Mouse (Mus musculus) neural tube, embryonic 11.5 days (tissue): ENCODE measurements at regions not wholly inside any gene's neighbourhood (a gene's known extent, or its start where the extent isn't known, plus 50 kb on each side); places are given as distances from the start of the nearest gene placed in this dataset.
A peak's percentile ranks its signal among the peaks of the same experiment; 100 is the strongest.

ENCODE experiments used
- ATAC-seq: fragments of 200-750 bp; cut with Nextera tagmentation; 2 replicates; pipeline ENCODE4 v1.8.0; 2017; ENCODE audit warnings: moderate number of reproducible peaks, mild to moderate bottlenecking, moderate TSS enrichment, moderate library complexity; ENCODE audit not compliant: insufficient read depth, low FRiP score, low TSS enrichment
- DNase-seq: peaks from one replicate; pipeline ENCODE4 v3.0.0-alpha.2; 2015; ENCODE audit warnings: low spot score
- H3K27ac ChIP-seq: fragments of 300-500 bp; sonication (generic); 2 replicates; pipeline ENCODE4 v1.5.1; 2014; ENCODE audit warnings: low read depth, mild to moderate bottlenecking, low read length
- H3K27me3 ChIP-seq: fragments of 300-500 bp; sonication (generic); 2 replicates; pipeline ENCODE4 v1.6.1; 2014; ENCODE audit warnings: mild to moderate bottlenecking, low read length, mixed read lengths; ENCODE audit not compliant: control insufficient read depth, insufficient read depth
- H3K36me3 ChIP-seq: fragments of 300-500 bp; sonication (generic); 2 replicates; pipeline ENCODE4 v1.6.1; 2014; ENCODE audit warnings: mild to moderate bottlenecking, low read length, moderate library complexity, mixed read lengths; ENCODE audit not compliant: control insufficient read depth, insufficient read depth
- H3K4me1 ChIP-seq: fragments of 300-500 bp; sonication (generic); 2 replicates; pipeline ENCODE4 v1.6.1; 2014; ENCODE audit warnings: low read length, mixed read lengths; ENCODE audit not compliant: control insufficient read depth, insufficient read depth
- H3K4me2 ChIP-seq: fragments of 300-500 bp; sonication (generic); 2 replicates; pipeline ENCODE4 v1.6.1; 2014; ENCODE audit warnings: low read depth, mild to moderate bottlenecking, moderate library complexity
- H3K4me3 ChIP-seq: fragments of 300-500 bp; sonication (generic); 2 replicates; pipeline ENCODE4 v1.5.1; 2014; ENCODE audit warnings: low read depth, low read length
- H3K9ac ChIP-seq: fragments of 300-500 bp; sonication (generic); 2 replicates; pipeline ENCODE4 v1.6.1; 2014; ENCODE audit warnings: mild to moderate bottlenecking, low read length
- H3K9me3 ChIP-seq: fragments of 300-500 bp; sonication (generic); 2 replicates; pipeline ENCODE4 v1.6.1; 2016; ENCODE audit warnings: low read length; ENCODE audit not compliant: control insufficient read depth
- WGBS: fragments of 180-500 bp; shearing (Covaris S2); extraction: QIAGEN DNeasy Blood & Tissue Kit; methylation state at CpG from one replicate; pipeline ENCODE4 v1.1.7; 2014; 5-methylcytosine and 5-hydroxymethylcytosine counted together

DNA sequence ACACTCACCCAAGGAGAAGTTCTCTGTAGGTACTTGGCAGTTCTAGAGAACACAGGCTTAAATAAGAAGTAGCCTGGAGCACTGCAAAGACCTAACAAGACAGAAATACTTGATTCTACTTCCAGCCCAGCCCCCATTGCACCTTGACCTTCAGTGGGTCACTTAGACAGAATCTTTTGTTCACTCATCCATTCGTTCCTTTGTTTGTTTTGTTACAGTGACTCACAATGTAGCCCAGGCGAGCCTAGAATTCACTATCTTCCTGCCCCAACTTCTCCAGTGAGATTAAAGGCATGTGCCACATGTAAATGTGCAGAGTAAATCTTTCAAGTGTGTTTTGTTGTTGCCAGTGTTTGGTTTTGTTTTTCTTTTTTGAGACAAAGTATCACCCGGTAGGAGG lies 158.5 kb upstream of the Esrrg start:
- Histone ChIP-seq H3K9me3 (no peaks in the 10 kb centered on the region), H3K27me3 (no peaks in the 10 kb centered on the region), H3K4me3 (no peak overlapping the region), H3K4me1 (0 out of 2 replicates have a peak, but pooled peaks cover 2% of the 10 kb centered on the region), H3K9ac (no peak overlapping the region), H3K27ac (no peak overlapping the region), H3K36me3 (no peaks in the 10 kb centered on the region), H3K4me2 (no peak overlapping the region)
- WGBS, result 37% methylated on average over 3 of the region's 3 CpGs
- DNase-seq (no peak), ATAC-seq (no peak; the same call in 1 of the 2 replicates)

DNA sequence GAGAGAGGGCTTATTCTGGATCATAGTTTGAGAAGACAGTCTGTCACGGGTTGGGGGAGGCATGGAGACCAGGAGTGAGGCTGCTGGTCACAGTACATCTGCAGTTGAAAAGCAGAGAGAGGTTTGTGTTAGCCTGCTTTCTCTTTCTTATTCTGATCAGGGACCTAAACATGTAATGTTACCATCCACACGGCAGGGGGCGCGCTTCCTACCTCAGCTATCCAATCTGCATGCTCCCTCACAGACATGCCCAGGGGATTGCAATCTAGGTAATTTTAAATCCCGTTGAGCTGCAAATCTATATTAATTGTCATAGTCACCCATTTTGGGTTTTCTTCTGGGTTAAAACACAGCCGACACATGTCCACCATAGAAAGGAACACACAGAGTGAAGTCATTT lies 156.4 kb upstream of the Esrrg start:
- no peak overlapping the region for H3K4me3 ChIP-seq
- no peak overlapping the region for H3K9ac ChIP-seq
- DNase-seq (peak; percentile 23), ATAC-seq (no peak)
- no peak overlapping the region for H3K27ac ChIP-seq
- H3K27me3 ChIP-seq, result no peaks in the 10 kb centered on the region
- no peaks in the 10 kb centered on the region for H3K9me3 ChIP-seq
- H3K4me2 ChIP-seq, result no peak overlapping the region
- no peaks in the 10 kb centered on the region for H3K36me3 ChIP-seq
- H3K4me1 ChIP-seq, result 0 out of 2 replicates have a peak, but pooled peaks cover 2% of the 10 kb centered on the region
- WGBS, result 36% methylated on average over 6 of the region's 6 CpGs

DNA sequence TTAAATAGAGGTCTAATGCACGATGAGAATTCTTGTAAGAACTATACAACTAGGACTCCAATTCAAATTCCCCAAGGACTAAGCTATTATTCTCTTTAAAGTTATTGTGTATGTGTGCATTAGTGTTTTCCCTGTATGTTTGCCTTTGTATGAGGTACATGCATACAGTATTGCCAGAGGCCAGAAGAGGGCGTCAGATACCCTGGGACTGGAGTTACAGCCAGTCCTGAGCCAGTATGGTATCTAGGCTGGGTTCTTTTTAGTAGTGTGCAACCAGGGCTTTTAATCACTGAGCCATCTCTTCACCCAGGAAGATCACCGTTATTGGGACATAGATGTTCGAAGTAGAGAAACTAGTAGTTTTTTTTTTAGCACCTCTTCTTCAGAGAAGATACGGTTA lies 154.2 kb upstream of the Esrrg start:
- H3K4me1 ChIP-seq, result 0 out of 2 replicates have a peak, but pooled peaks cover 2% of the 10 kb centered on the region
- DNase-seq (no peak), ATAC-seq (no peak)
- no peaks in the 10 kb centered on the region for H3K27me3 ChIP-seq
- no peaks in the 10 kb centered on the region for H3K9me3 ChIP-seq
- H3K9ac ChIP-seq, result no peak overlapping the region
- WGBS, result 70% methylated on average over 5 of the region's 5 CpGs
- no peaks in the 10 kb centered on the region for H3K36me3 ChIP-seq
- H3K4me2 ChIP-seq, result no peak overlapping the region
- no peak overlapping the region for H3K4me3 ChIP-seq
- no peak overlapping the region for H3K27ac ChIP-seq

DNA sequence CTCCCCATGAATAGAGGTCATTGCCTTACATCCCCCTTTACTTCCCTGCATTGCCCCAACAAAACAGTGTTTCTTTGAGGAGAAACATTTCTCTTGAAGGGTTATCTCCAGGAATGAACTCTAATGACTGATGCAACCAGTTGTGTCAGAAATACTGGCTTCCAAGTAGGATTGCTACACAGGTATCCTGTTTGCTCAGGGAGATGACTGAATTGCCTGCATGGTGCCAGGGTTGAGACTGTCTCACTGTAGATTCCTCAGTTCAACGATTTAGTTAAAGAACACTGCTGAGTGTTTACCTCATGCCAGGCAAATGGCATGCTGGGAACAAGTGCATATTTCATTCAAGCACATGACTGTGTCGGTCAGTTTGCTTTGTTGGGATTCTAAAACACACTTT lies 123.8 kb upstream of the Esrrg start:
- Histone ChIP-seq H3K36me3 (no peaks in the 10 kb centered on the region), H3K27ac (no peak overlapping the region), H3K9ac (no peak overlapping the region), H3K9me3 (no peaks in the 10 kb centered on the region), H3K4me3 (no peak overlapping the region), H3K27me3 (no peaks in the 10 kb centered on the region), H3K4me2 (no peak overlapping the region), H3K4me1 (no peaks in the 10 kb centered on the region)
- ATAC-seq (no peak), DNase-seq (no peak)
- WGBS, result 73% methylated on average over 2 of the region's 2 CpGs

DNA sequence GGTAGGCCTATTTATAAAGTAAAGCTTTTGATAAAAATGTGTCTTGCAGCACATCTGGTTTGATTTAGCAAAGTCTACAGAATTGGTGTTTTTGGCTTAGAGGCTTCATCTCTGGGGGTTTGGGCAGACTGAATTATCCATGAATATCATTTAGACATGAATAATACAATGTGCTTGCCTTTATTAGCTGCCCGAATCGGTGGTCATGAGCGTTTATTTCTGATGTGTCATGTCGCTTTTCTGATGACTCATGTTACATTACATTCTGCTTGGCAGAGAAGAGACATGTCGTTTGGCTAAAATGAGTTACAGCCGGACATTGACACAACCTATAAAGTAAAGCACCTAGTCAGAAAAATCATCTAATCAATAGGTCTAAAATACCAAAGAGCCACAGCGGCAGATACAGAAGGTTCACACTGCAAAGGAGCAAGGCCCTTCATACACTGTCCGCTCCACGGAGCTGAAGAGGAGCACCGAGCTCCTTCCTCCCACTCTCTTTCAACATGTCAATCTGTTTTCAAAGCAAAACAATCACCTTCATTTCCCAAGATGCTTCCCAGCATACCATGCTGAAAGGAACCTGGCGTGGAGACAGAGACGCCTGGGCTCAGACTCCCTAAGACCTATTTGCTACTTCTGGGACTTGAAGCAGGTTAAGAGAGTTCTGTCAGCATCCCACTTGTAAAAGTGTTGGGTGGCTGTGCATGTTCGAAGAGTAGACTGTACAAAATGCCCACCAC lies 120.5 kb upstream of the Esrrg start:
- H3K36me3 ChIP-seq, result no peaks in the 10 kb centered on the region
- no peak overlapping the region for H3K4me3 ChIP-seq
- no peaks in the 10 kb centered on the region for H3K4me1 ChIP-seq
- H3K4me2 ChIP-seq, result no peak overlapping the region
- WGBS, result 87% methylated on average over 13 of the region's 13 CpGs
- DNase-seq (no peak), ATAC-seq (no peak)
- no peak overlapping the region for H3K9ac ChIP-seq
- no peaks in the 10 kb centered on the region for H3K9me3 ChIP-seq
- H3K27me3 ChIP-seq, result no peaks in the 10 kb centered on the region
- H3K27ac ChIP-seq, result no peak overlapping the region

DNA sequence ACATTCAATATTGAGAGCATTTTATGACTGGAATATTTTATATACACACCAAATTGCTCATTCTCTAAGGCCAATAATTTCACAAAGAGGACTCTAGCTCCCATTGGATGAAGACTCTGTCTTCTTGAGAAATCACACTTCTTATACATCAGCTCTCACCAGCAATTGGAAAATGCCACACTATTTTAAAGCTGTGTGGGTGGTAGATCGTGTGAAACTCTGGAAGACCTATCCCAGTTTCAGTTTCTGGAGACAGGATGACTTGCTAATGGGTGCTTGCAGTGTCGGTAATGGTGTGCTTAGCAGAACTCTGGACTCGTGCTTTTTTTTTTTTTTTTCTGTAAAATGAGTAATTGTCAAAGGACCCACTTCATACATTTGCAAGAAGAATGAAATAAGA lies 119.1 kb upstream of the Esrrg start:
- Histone ChIP-seq H3K4me1 (no peaks in the 10 kb centered on the region), H3K36me3 (no peaks in the 10 kb centered on the region), H3K9me3 (no peaks in the 10 kb centered on the region), H3K4me3 (no peak overlapping the region), H3K27me3 (no peaks in the 10 kb centered on the region), H3K27ac (no peak overlapping the region), H3K4me2 (no peak overlapping the region), H3K9ac (no peak overlapping the region)
- DNase-seq (no peak), ATAC-seq (no peak)
- 83% methylated on average over 3 of the region's 3 CpGs for WGBS

DNA sequence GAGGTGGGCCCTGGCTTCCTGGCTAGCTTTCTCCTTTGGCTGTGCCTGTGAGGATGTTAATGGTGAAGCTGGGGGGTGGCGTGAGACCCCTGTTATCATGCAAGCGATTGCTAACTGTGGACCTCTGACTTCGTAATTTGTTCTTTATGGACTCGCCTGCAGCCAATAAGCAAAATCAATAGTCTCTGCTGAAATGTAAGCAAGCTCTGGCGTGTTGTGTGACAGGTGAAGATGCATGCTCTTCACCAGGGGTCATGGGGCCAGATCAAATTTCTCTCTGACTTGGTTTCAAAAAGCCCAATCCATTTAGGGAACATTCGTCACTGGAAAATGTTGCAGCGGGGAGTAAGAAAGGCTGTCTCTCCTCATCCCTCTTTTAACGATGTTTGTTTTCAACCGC lies 103.2 kb upstream of the Esrrg start:
- H3K36me3 ChIP-seq, result no peaks in the 10 kb centered on the region
- no peaks in the 10 kb centered on the region for H3K4me1 ChIP-seq
- H3K9me3 ChIP-seq, result no peaks in the 10 kb centered on the region
- H3K4me2 ChIP-seq, result no peak overlapping the region
- no peak for ATAC-seq
- H3K27ac ChIP-seq, result no peak overlapping the region
- 47% methylated on average over 9 of the region's 9 CpGs for WGBS
- no peak overlapping the region for H3K4me3 ChIP-seq
- no peak overlapping the region for H3K9ac ChIP-seq
- H3K27me3 ChIP-seq, result no peaks in the 10 kb centered on the region
- DNase-seq, result peak; percentile 14

DNA sequence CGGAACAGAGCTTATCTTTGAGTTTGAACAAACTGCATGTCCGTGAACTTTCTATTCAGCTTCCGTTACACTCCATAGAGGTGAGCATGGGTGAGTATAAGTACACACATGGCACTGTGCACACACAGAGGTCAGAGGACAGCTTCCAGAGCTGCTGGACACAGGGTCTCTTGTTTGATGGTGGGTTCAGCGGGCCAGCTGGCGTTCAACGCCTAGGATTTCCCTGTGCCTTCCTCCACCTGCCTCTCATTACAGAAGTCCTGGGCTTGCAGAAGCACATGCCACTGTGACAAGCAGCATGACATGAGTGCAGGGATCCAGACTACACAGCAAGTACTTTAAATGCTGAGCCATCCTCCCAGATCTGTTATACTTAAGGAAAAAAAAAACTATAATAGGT lies 101.4 kb upstream of the Esrrg start:
- ATAC-seq (no peak), DNase-seq (no peak)
- 61% methylated on average over 6 of the region's 6 CpGs for WGBS
- Histone ChIP-seq H3K27me3 (no peaks in the 10 kb centered on the region), H3K27ac (no peak overlapping the region), H3K9me3 (no peaks in the 10 kb centered on the region), H3K36me3 (no peaks in the 10 kb centered on the region), H3K4me2 (no peak overlapping the region), H3K4me3 (no peak overlapping the region), H3K4me1 (no peaks in the 10 kb centered on the region), H3K9ac (no peak overlapping the region)

DNA sequence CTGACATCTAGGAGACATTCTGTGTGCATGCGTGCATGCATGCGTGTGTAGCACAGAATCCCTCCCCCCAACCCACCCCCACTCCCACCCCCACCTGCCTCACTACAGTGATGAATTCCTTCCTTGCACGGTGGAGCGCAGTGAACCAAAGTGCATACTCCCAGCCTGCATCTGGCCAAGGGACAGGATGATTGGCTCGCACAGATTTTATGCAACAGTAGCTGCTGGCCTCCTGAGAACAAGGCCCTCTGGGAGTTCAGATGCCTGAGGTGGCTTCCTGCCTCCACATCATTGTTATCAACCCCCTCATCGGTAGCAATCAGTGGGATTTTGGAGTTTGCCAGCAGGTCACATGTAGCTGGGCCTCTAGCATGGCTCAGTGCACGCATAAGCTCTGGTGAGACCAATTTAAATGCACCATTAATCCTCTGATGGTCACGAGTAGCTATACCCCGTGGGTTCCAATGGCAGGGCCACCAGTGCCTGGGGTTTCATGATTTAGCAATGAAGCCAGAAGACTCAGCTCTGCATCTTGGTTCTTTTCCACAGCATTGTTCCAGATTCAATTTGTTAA lies 77.2 kb upstream of the Esrrg start:
- no peak overlapping the region for H3K4me3 ChIP-seq
- H3K9me3 ChIP-seq, result no peaks in the 10 kb centered on the region
- no peaks in the 10 kb centered on the region for H3K4me1 ChIP-seq
- H3K27me3 ChIP-seq, result no peaks in the 10 kb centered on the region
- DNase-seq (no peak), ATAC-seq (no peak)
- H3K9ac ChIP-seq, result no peak overlapping the region
- 85% methylated on average over 9 of the region's 9 CpGs for WGBS
- no peaks in the 10 kb centered on the region for H3K36me3 ChIP-seq
- H3K4me2 ChIP-seq, result no peak overlapping the region
- H3K27ac ChIP-seq, result no peak overlapping the region
